Mouse (Mus musculus): Measurements from ENCODE around the gene Tmem265.

DNA sequence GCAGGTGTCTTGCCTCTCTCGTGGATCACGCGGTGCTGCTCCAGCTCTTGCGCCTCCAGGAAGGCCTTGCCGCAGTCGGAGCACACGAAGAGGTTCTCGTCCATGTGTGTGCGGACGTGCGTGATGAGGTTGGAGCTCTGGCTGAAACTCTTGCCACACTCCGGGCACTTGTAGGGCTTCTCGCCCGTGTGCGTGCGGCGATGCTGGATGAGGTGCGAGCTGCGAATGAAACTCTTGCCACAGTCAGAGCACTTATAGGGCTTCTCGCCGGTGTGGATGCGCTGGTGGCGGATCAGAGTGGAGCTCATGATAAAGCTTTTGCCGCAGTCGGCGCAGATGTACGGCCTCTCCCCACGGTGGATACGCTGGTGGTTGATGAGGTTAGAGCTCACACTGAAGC is 49.8 kb downstream of the Tmem265 start:
- TF ChIP-seq CTCF (conservative IDR thresholded peaks at IDR 0.05; ENCODE audit: insufficient read depth, insufficient read length, low read depth, low read length) (no peak), POLR2A (IDR thresholded peaks at IDR 0.05; ENCODE audit: low read depth, low read length) (no peak)
